Mouse (Mus musculus) midbrain, embryonic 13.5 days (tissue): ENCODE data around the gene Vcam1. TPM values are rescaled to one million over a fixed set of nuclear protein-coding genes. Genes with fewer than 3 reads are reported as not detected.
A peak's percentile ranks its signal among the peaks of the same experiment; 100 is the strongest.

ENCODE experiments used
- ATAC-seq: fragments of 200-750 bp; cut with Nextera tagmentation; 2 replicates; pipeline ENCODE4 v1.8.0; 2017; ENCODE audit warnings: mild to moderate bottlenecking, moderate TSS enrichment, moderate library complexity
- H3K27ac ChIP-seq: fragments of 300-500 bp; sonication (generic); 2 replicates; pipeline ENCODE4 v1.5.1; 2015; ENCODE audit warnings: inconsistent platforms, mild to moderate bottlenecking, moderate library complexity
- H3K27me3 ChIP-seq: fragments of 300-500 bp; sonication (generic); 2 replicates; pipeline ENCODE4 v1.6.1; 2015; ENCODE audit warnings: mild to moderate bottlenecking, inconsistent platforms
- H3K36me3 ChIP-seq: fragments of 300-500 bp; sonication (generic); 2 replicates; pipeline ENCODE4 v1.6.1; 2015; ENCODE audit warnings: mild to moderate bottlenecking, inconsistent platforms
- H3K4me1 ChIP-seq: fragments of 300-500 bp; sonication (generic); replicated peaks from 2 replicates; pipeline ENCODE4 v1.6.1; 2015; ENCODE audit warnings: inconsistent platforms
- H3K4me2 ChIP-seq: fragments of 300-500 bp; sonication (generic); replicated peaks from 2 replicates; pipeline ENCODE4 v1.6.1; 2015; ENCODE audit warnings: moderate library complexity, mild to moderate bottlenecking, inconsistent platforms
- H3K4me3 ChIP-seq: fragments of 300-500 bp; sonication (generic); replicated peaks from 2 replicates; pipeline ENCODE4 v1.5.1; 2015; ENCODE audit warnings: mild to moderate bottlenecking, inconsistent platforms
- H3K9ac ChIP-seq: fragments of 300-500 bp; sonication (generic); replicated peaks from 2 replicates; pipeline ENCODE4 v1.6.1; 2015; ENCODE audit warnings: mild to moderate bottlenecking, inconsistent platforms
- H3K9me3 ChIP-seq: fragments of 300-500 bp; sonication (generic); 2 replicates; pipeline ENCODE4 v1.6.1; 2016; ENCODE audit warnings: mild to moderate bottlenecking, inconsistent platforms
- WGBS: fragments of 180-500 bp; shearing (Covaris S2); methylation state at CpG from one replicate; pipeline ENCODE4 v1.1.7; 2015; 5-methylcytosine and 5-hydroxymethylcytosine counted together
- polyA plus RNA-seq: library from polyadenylated mRNA; unstranded; fragments of >200 nt; fragmentation: Nextera tagmentation; extraction: Ambion mirVana; gene quantifications from 2 replicates; pipeline ENCODE4 v1.2.1, GENCODE M21; 2015

The Vcam1 gene
- polyA plus RNA-seq, 1 experiment from 2014 or later: 38.5 TPM

DNA sequence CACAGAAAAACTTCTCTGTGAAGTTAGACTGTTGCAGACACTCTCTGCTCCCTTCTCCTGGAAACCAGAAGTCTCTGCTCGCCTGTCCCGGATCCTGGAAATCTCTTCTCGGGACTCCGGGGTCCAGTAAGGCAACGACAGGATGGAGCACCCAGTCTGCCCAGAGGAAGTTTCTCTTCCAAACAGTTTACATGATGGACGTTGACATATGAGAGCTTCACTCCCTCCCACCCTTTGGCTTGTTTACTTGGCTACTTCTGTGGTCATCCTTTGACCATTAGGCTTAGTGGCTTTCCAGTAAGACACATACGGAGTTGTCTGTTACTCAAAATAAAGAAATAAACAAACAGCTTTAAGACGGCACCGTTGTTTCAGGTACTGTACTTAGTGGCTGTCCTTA is 19.2 kb upstream of the Vcam1 start:
- 0 out of 2 replicates have a peak, but pooled peaks have one; percentile 20 for ATAC-seq
- H3K9ac ChIP-seq: no peak overlapping the region
- 0 out of 2 replicates have a peak overlapping the region, but pooled peaks have one; percentile 9 for H3K4me2 ChIP-seq
- no peak overlapping the region for H3K4me3 ChIP-seq
- no peaks in the 10 kb centered on the region for H3K27me3 ChIP-seq
- no peak overlapping the region for H3K27ac ChIP-seq
- 78% methylated on average over 9 of the region's 9 CpGs for WGBS
- H3K9me3 ChIP-seq: no peaks in the 10 kb centered on the region
- no peaks in the 10 kb centered on the region for H3K36me3 ChIP-seq
- H3K4me1 ChIP-seq: peaks cover 15% of the 10 kb centered on the region

DNA sequence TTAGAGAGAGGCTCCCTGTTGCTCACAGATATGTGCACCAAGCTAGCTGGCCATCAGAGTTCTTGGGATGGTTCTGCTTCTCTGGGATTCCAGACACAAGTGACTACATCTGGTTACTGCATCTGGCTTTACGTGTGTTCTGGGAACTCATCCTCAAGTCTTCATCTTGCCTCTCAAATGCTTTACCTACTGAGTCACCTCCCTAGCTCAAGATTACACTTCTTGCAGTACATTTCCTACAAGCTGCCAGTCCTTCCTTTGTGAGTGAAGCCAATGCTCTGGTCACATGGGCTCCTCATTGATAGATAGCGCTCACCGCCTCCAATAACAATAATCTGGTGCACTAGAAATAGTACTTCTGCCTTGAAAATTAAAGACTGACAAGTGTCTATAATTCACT is 11.7 kb upstream of the Vcam1 start:
- Histone ChIP-seq H3K9ac (no peak overlapping the region), H3K27me3 (no peaks in the 10 kb centered on the region), H3K4me3 (no peak overlapping the region), H3K36me3 (no peaks in the 10 kb centered on the region), H3K4me2 (no peak overlapping the region), H3K27ac (no peak overlapping the region), H3K4me1 (no peaks in the 10 kb centered on the region), H3K9me3 (no peaks in the 10 kb centered on the region)
- ATAC-seq: no peak
- 96% methylated on average over 3 of the region's 3 CpGs for WGBS

DNA sequence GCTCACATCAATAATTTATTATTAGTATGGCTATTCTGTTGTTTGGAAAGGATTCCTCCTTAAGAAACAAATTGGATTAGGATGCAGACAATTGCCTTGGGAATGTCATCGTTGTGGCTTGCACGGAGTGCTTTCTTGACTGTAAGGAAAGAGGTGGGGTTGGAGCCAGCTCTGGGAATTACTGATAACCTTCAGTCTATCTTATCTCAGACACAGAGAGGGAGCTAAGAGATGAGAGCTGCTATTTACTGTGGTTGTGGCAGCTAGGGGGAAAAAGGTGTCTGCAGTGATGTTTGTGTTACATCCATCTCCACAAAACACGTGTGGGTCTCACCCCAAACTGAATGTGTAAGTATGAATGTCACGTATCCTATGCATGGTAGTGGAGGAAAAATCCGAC is 9.5 kb upstream of the Vcam1 start:
- ATAC-seq: no peak
- Histone ChIP-seq H3K4me3 (no peak overlapping the region), H3K4me1 (no peaks in the 10 kb centered on the region), H3K27me3 (no peaks in the 10 kb centered on the region), H3K36me3 (no peaks in the 10 kb centered on the region), H3K27ac (no peak overlapping the region), H3K9me3 (no peaks in the 10 kb centered on the region), H3K4me2 (no peak overlapping the region), H3K9ac (no peak overlapping the region)
- WGBS: 64% methylated on average over 5 of the region's 5 CpGs

DNA sequence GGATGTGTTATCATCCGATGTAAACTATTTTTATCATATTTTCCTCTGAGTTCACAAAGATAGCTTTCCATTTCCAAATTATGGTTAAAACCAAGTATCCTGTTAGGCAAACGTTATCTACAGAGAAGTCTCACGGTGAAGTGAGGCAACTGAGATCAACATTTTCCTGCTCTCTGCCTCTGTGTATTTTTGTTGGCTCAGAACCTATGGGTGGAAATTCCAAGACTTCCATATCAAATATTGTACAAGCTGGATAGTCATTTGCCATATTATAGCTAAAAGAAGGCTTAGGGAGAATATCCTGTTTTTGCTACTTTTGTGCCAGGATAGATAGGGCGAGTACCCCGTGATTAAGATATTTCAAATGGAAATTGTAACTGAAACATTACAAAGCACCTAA is 8.6 kb upstream of the Vcam1 start:
- Histone ChIP-seq H3K9me3 (no peaks in the 10 kb centered on the region), H3K4me1 (no peaks in the 10 kb centered on the region), H3K4me2 (no peak overlapping the region), H3K9ac (no peak overlapping the region), H3K27me3 (no peaks in the 10 kb centered on the region), H3K36me3 (no peaks in the 10 kb centered on the region), H3K27ac (no peak overlapping the region), H3K4me3 (no peak overlapping the region)
- no peak for ATAC-seq
- WGBS: 89% methylated on average over 5 of the region's 5 CpGs

DNA sequence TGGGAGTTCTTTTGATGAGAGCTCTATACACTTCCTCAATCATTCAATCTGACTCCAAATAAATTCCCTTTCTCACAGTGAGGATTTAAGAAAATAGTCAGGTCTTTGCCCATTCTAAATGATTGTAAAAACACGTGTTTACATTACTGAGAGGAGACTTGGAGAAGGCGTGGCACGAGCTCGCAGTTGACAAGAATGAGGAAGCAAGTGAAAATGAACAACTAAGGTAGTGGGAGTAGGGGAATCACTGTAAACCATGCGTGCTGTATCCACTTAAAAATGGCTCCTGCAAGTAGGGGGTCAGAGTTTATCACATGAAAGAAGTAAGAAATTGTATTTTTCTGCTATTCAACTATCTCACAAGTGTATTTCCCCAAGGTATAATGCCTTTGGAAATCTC is 3.9 kb upstream of the Vcam1 start:
- H3K9ac ChIP-seq: no peak overlapping the region
- ATAC-seq: no peak
- peaks cover 16% of the 10 kb centered on the region for H3K4me1 ChIP-seq
- no peaks in the 10 kb centered on the region for H3K36me3 ChIP-seq
- H3K4me3 ChIP-seq: no peak overlapping the region
- H3K27ac ChIP-seq: no peak overlapping the region
- no peak overlapping the region for H3K4me2 ChIP-seq
- 83% methylated on average over 5 of the region's 5 CpGs for WGBS
- no peaks in the 10 kb centered on the region for H3K27me3 ChIP-seq
- no peaks in the 10 kb centered on the region for H3K9me3 ChIP-seq

DNA sequence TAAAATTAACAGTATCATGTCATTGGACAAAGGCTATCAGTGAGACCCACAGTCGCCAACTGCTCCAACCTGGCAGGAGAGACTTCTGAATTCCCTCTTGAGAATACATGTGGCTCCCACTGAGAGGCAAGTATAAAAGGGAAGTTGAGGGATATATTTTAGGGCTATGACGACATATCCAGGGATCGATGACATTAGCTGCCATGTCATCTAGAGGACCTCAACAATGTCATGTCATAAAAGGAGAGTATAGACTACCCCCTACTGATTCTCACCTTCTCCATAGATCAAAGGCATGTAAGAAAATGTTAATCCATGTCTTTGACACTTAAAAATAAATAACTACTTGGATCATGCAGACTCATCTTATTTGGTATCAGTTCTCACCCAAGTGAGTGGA is 1.2 kb upstream of the Vcam1 start:
- Histone ChIP-seq H3K4me3 (no peak overlapping the region), H3K27me3 (no peaks in the 10 kb centered on the region), H3K36me3 (no peaks in the 10 kb centered on the region), H3K9me3 (no peaks in the 10 kb centered on the region), H3K9ac (no peak overlapping the region), H3K4me1 (peaks cover 30% of the 10 kb centered on the region), H3K27ac (no peak overlapping the region), H3K4me2 (no peak overlapping the region)
- ATAC-seq: no peak
- 79% methylated on average over 3 of the region's 3 CpGs for WGBS

DNA sequence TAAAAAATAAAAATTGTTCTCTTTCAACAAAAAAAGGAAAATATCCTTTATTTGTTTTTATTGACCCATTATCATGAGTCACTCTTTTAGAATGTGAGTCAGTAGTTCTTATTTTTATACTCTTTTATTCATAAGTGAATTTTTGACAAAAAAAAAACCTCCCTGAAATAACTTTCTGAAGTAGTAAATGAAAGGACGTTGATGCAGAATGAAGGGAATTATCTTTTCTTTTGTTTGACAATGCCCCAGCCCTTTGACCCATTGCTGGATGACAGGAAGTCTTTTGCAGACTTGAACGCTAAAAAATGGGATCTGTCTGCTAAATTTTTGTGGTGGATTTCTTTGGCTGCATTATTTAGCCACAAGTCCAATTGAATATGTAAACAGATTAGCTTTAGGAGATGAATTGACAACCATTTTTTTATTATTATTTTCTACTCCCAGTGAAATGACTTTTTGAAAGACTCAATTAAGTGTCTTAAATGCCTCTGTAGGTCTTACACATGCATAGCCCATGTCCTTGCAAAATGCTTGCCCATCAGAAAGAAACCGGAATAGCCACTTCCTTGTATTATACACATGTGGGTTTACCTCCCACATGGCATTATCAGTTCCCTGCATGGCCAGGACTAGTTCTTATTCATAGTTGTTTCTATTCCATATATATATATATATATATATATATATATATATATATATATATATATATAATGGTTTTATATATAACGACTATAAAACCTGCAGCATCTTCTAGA is 530 bp upstream of the Vcam1 start:
- no peak overlapping the region for H3K4me3 ChIP-seq
- peaks cover 30% of the 10 kb centered on the region for H3K4me1 ChIP-seq
- no peak for ATAC-seq
- no peak overlapping the region for H3K27ac ChIP-seq
- no peak overlapping the region; the same call in 1 of the 2 replicates for H3K4me2 ChIP-seq
- H3K27me3 ChIP-seq: no peaks in the 10 kb centered on the region
- 35% methylated on average over 4 of the region's 4 CpGs for WGBS
- no peaks in the 10 kb centered on the region for H3K36me3 ChIP-seq
- no peaks in the 10 kb centered on the region for H3K9me3 ChIP-seq
- no peak overlapping the region for H3K9ac ChIP-seq

DNA sequence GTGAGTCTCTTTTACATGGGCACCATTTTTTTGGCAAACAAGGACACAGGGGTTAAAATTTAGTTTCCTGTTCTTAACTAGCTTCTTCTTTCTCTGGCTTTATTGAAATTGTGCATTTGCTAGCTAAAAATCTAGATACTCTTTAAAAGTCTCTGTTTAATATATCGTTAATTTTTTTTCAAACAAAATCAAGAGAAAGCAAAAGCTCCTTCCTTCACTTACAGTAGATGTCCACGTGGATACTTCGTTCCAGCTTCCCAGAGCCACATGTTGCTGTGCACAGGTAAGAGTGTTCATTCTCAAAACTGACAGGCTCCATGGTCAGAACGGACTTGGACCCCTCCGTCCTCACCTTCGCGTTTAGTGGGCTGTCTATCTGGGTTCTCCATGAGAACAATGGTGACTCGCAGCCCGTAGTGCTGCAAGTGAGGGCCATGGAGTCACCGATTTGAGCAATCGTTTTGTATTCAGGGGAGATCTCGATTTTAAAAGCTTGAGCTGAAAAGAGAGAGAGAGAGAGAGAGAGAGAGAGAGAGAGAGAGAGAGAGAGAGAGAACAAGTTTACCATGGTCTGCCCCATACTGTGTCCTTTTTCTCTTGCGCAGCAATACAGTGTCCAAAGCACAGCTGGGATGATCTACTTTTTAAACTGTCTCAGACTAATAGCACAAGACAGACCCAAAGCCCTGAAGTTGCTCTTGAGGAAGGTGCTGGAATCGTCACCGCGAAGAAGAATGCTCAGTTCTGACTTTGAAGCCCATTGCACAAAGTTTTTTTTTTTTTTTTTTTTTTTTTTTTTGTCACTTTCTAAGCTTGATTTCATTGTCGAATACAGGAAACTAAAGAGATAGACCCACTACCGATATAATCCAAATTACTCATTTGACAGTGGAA is 930 bp downstream of the Vcam1 start:
- WGBS: 29% methylated on average over 18 of the region's 18 CpGs
- Histone ChIP-seq H3K36me3 (peaks cover 5% of the 10 kb centered on the region; the same call in 1 of the 2 replicates), H3K4me1 (peaks cover 30% of the 10 kb centered on the region), H3K9me3 (no peaks in the 10 kb centered on the region), H3K4me3 (peak overlapping the region; percentile 38), H3K27ac (peak overlapping the region; percentile 72), H3K9ac (peak overlapping the region; percentile 43), H3K4me2 (peak overlapping the region; percentile 52), H3K27me3 (no peaks in the 10 kb centered on the region)
- peak; percentile 57 for ATAC-seq

DNA sequence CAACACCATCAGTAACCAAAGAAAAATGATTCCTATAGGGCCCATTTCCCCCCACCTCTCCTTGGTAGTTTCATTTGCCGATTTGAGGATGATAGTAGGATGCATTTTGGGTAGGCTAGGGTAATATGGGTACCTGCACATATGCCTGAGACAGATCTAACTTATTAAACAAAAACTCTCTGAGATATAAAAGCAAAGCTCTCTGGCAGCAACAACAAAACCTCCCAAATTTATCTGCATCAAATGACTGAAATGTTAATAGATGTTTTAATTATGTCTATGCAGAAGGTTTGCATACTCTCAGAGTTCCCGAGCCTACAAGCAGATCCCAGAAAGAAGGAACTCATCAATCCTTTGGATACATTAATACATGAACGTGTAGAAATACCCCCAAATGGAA is 1.7 kb downstream of the Vcam1 start:
- H3K9ac ChIP-seq: no peak overlapping the region; the same call in 1 of the 2 replicates
- peaks cover 30% of the 10 kb centered on the region for H3K4me1 ChIP-seq
- ATAC-seq: no peak
- H3K9me3 ChIP-seq: no peaks in the 10 kb centered on the region
- H3K27ac ChIP-seq: no peak overlapping the region
- H3K27me3 ChIP-seq: no peaks in the 10 kb centered on the region
- peak overlapping the region; percentile 38 for H3K4me3 ChIP-seq
- H3K4me2 ChIP-seq: peak overlapping the region; percentile 52
- peaks cover 5% of the 10 kb centered on the region; the same call in 1 of the 2 replicates for H3K36me3 ChIP-seq
- 42% methylated on average over 3 of the region's 3 CpGs for WGBS

DNA sequence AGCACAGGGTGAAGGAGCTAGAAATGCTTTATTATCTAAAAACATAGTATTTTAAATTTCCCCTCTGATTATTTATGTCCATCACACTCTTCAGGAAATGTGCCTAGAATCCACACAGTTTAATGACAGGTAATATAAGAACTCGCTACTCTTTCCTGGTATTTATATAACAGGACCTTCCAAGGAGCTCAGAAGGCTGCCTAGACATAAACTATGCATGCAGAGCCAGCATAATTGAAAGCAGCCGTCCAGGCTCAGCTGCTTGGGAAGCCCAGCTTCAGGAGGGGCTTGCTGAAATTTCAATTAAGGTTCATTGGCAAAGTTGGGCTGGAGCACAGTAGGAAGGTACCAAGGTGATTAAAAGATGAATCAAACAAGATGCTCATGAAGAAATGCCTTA is 2.2 kb downstream of the Vcam1 start:
- Histone ChIP-seq H3K36me3 (peaks cover 5% of the 10 kb centered on the region; the same call in 1 of the 2 replicates), H3K27me3 (no peaks in the 10 kb centered on the region), H3K4me3 (peak overlapping the region; percentile 38), H3K4me2 (peak overlapping the region; percentile 52), H3K9ac (0 out of 2 replicates have a peak overlapping the region, but pooled peaks have one; percentile 44), H3K9me3 (no peaks in the 10 kb centered on the region), H3K4me1 (peaks cover 30% of the 10 kb centered on the region), H3K27ac (no peak overlapping the region)
- 33% methylated on average over 2 of the region's 2 CpGs for WGBS
- ATAC-seq: no peak

DNA sequence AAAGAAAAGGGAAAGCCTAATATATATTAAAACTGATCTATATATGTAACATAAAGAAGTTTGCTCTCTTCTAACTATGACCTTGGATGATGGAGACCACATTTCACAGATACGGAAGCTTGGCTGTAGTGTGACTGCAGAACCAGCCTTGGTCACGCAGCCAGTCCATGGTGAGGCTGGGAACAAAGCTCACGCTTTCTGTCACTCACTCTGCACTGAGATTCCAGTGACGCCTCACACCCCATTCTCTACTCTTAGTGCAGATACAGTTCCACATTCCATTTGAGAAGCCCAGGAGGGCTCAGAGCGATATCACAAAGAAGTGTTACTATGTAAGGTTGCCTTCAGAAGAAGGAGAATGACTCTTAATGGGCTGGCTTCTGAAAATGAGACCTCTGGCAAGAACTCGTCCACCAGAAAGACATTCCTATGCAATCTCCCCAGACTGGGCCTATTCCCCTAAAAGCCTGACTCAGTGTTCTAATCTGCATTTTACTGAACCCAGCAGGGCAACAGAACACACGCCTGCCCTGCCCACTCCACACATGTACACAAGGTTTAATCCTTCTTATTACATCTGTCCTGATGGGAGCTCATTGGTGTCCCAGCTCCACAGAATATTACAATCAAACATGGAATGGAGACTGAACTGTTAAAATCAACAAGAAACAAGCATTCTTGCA is 2.8 kb downstream of the Vcam1 start:
- no peaks in the 10 kb centered on the region for H3K27me3 ChIP-seq
- peak overlapping the region; percentile 38 for H3K4me3 ChIP-seq
- peak overlapping the region; percentile 10; the same call in 1 of the 2 replicates for H3K27ac ChIP-seq
- peaks cover 9% of the 10 kb centered on the region; the same call in 1 of the 2 replicates for H3K36me3 ChIP-seq
- H3K4me2 ChIP-seq: peak overlapping the region; percentile 52
- peak; percentile 72 for ATAC-seq
- no peak overlapping the region for H3K9ac ChIP-seq
- peaks cover 30% of the 10 kb centered on the region for H3K4me1 ChIP-seq
- no peaks in the 10 kb centered on the region for H3K9me3 ChIP-seq
- WGBS: 27% methylated on average over 7 of the region's 7 CpGs
